Mouse (Mus musculus): ENCODE data around the gene Chrng. TPM values are rescaled to one million over a fixed set of nuclear protein-coding genes. Genes with fewer than 3 reads are reported as not detected.

Gene Chrng
- total RNA-seq, 2 experiments from 2014 or later: not detected

DNA sequence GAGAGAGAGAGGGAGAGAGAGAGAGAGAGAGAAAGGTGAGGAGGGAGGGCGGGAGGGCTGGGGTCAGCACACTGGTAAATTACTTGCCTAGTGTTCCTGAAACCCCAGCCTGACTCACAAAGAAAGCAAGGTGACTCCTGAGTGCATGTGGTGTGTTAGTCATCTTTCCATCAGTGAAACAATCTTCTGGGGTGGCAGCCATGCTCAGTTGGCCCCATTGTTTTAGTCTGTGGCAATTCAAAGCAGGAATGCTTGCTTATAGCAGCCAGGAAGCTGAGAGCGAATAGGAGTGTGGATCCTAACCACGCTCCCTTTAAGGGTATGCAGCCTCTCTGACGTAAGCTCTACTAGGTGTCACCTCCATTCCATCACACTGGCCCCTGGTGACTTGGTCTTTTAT is 50.7 kb downstream of the Chrng start:
- no peak for DNase-seq

DNA sequence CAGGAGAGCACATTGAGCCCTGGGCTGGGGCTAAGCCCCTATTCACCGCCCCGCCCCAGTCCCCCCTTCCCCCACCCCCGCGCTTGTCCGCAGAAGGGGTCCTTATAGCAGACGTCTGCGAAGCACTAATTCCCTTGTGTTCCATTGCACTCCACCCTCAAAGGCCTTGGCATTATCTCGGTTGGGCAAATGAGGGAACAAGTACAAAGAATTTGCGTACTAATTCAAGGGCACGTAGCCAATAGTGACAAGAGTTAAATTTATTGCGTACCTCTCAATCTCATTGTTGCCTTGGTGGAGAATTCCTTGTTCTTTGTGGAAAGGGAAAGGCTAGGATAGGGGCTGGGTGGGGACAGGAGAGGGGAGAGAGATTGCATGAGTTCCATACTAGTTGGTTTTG is 53.2 kb downstream of the Chrng start:
- DNase-seq: peak; percentile 66 to 69

DNA sequence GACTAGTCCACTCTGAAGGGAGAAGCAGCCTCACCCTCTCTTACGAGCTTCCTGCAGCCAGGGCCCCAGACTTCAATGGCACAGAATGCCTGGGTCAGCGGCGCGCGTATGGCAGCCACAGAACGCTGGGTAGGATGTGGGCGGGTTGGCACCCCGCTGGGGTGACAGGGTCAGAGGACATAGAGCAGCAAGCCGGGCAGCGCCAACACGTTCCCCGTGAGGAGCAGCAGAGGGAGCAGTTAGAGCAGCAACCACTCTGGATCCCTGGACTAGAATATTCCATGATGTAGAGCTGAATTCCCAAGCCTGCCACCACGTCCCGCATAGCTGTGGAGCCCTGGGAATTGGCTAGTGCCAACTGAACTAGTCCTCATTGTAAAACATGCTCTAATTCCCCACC is 54.0 kb downstream of the Chrng start:
- DNase-seq: peak; percentile 75 to 79

DNA sequence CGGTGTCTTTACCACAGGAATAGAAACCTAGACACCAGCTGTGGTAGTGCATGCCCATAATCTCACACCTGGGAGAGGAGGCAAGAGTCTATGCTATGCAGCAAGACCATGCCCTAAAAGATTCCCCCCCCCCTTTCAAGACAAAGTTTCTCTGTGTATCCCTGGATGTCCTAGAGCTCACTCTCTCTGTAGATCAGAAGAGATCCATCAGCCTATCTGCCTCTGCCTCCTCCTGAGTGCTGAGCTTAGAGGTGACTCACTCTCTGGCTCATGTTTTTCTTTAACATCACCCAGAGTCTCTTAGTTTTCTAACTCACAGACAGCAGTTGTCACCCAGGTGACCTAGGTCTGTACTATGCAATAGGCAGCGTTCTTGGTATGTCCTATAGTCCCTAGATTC is 54.9 kb downstream of the Chrng start:
- DNase-seq: no peak

Other genes starting within 250 kb of the Chrng start
- not detected for gene Alppl2, start 114.7 kb upstream of the Chrng start, total RNA-seq (2021)
- not detected for gene Alpi, start 103.1 kb upstream of the Chrng start, total RNA-seq (2021)
- gene Akp3, start 79.7 kb upstream of the Chrng start, total RNA-seq (2021): not detected
- 1 to 10 TPM in 1 of 2 experiments, under 1 TPM in 1; 0.30 to 1.2 TPM for gene Ecel1, start 48.1 kb upstream of the Chrng start, total RNA-seq (2021)
- not detected for gene Prss56, start 21.3 kb upstream of the Chrng start, total RNA-seq (2021)
- not detected for gene Chrnd, start 14.1 kb upstream of the Chrng start, total RNA-seq (2021)
- gene Eif4e2, start 9.3 kb downstream of the Chrng start, total RNA-seq (2021): 10 to 100 TPM; 86.8 to 90.0 TPM
- gene Efhd1, start 59.7 kb downstream of the Chrng start, total RNA-seq (2021): 100 to 1,000 TPM; 317 to 479 TPM
- gene Gigyf2, start 122.3 kb downstream of the Chrng start, total RNA-seq (2021): 10 to 100 TPM; 88.7 to 92.7 TPM
- not detected for gene Kcnj13, start 190.1 kb downstream of the Chrng start, total RNA-seq (2021)

All from adrenal gland, postnatal 36 days (tissue).